Mouse (Mus musculus): ENCODE measurements at regions not wholly inside any gene's neighbourhood (a gene's known extent, or its start where the extent isn't known, plus 50 kb on each side); places are given as distances from the start of the nearest gene placed in this dataset.

DNA sequence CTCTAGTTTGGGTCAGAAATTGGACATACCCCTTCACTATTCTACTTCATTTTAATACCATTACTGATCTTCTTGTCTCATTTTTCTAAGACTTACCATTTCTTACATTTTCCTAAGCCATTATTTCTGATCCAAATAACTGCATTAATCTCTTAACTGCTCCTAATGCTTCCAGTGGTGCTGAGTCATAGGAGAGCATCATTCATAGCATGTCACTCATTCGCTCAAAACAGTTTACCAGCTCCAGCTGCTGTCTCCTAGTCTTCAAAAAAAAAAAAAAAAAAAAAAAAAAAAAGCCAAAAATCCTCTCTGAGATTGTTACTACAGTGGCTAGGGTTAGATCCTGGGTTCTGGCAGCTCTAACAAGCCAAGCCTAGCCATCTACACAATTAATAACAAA, 162.0 kb upstream of the Atp1b1 start:
- no peak for DNase-seq (ENCODE audit: low read depth, low spot score)
- Histone ChIP-seq H3K36me3 (ENCODE audit: control insufficient read depth in 1 of 2, insufficient read depth in 2 of 2, low read length in 2 of 2) (no peaks in the 10 kb centered on the region), H3K79me2 (ENCODE audit: control insufficient read depth, insufficient read depth, low read length, poor library complexity) (no peaks in the 10 kb centered on the region), H3K27ac (ENCODE audit: control insufficient read depth, low read depth, low read length) (no peak overlapping the region), H3K9ac (ENCODE audit: control insufficient read depth, low read depth, low read length, poor library complexity, severe bottlenecking) (no peak overlapping the region), H3K9me3 (replicated peaks; ENCODE audit: insufficient read depth, low read length) (no peaks in the 10 kb centered on the region), H3K27me3 (ENCODE audit: control insufficient read depth in 1 of 2, insufficient read depth in 2 of 2, low read length in 2 of 2) (no peaks in the 10 kb centered on the region), H3K4me1 (ENCODE audit: control insufficient read depth in 1 of 2, insufficient read depth in 2 of 2, low read length in 2 of 2) (no peaks in the 10 kb centered on the region), H3K4me3 (ENCODE audit: control insufficient read depth in 1 of 2, insufficient read depth in 1 of 2, low read depth in 2 of 2, low read length in 2 of 2) (no peak overlapping the region)
- TF ChIP-seq NRF1 (IDR thresholded peaks at IDR 0.05; ENCODE audit: insufficient read depth, low read depth, low read length, poor library complexity, severe bottlenecking): no peak
- no peak for TF ChIP-seq TAL1 (IDR thresholded peaks at IDR 0.05; ENCODE audit: low read length)
- no peak for TF ChIP-seq RCOR1 (IDR thresholded peaks at IDR 0.05; ENCODE audit: low read depth, low read length)
- no peak for TF ChIP-seq MEF2A (IDR thresholded peaks at IDR 0.05; ENCODE audit: extremely low read depth, insufficient replicate concordance, low read depth, low read length, poor library complexity, severe bottlenecking)
- no peak for TF ChIP-seq RAD21 (IDR thresholded peaks at IDR 0.05; ENCODE audit: low read depth, low read length)
- TF ChIP-seq ZC3H11A (IDR thresholded peaks at IDR 0.05; ENCODE audit: low read depth, low read length): no peak

DNA sequence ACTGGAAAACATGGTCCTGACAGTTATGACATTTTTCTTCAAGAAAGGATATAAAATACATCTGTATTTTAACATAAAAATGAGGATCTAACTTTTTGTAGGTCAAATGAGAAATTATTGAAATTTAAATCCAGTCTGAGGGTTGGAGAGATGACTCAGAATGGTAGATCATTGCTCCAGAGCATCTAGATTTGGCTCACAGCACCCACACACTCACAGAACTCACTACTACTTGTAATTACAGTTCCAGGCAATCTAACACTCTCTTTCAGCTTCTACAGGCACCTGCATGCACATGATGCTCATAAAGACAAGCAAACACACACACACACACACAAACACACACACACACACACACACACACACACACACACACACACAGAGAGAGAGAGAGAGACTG, 159.7 kb upstream of the Atp1b1 start:
- Histone ChIP-seq H3K36me3 (ENCODE audit: control insufficient read depth in 1 of 2, insufficient read depth in 2 of 2, low read length in 2 of 2) (no peaks in the 10 kb centered on the region), H3K9ac (ENCODE audit: control insufficient read depth, low read depth, low read length, poor library complexity, severe bottlenecking) (no peak overlapping the region), H3K79me2 (ENCODE audit: control insufficient read depth, insufficient read depth, low read length, poor library complexity) (no peaks in the 10 kb centered on the region), H3K4me1 (ENCODE audit: control insufficient read depth in 1 of 2, insufficient read depth in 2 of 2, low read length in 2 of 2) (no peaks in the 10 kb centered on the region), H3K9me3 (replicated peaks; ENCODE audit: insufficient read depth, low read length) (no peaks in the 10 kb centered on the region), H3K27me3 (ENCODE audit: control insufficient read depth in 1 of 2, insufficient read depth in 2 of 2, low read length in 2 of 2) (no peaks in the 10 kb centered on the region), H3K27ac (ENCODE audit: control insufficient read depth, low read depth, low read length) (no peak overlapping the region), H3K4me3 (ENCODE audit: control insufficient read depth in 1 of 2, insufficient read depth in 1 of 2, low read depth in 2 of 2, low read length in 2 of 2) (no peak overlapping the region)
- no peak for TF ChIP-seq ZMIZ1 (IDR thresholded peaks at IDR 0.05; ENCODE audit: low read depth, low read length)
- TF ChIP-seq UBTF (IDR thresholded peaks at IDR 0.05; ENCODE audit: borderline replicate concordance, insufficient read depth, low read depth, low read length): no peak
- TF ChIP-seq ZKSCAN1 (IDR thresholded peaks at IDR 0.05; ENCODE audit: low read depth, low read length): no peak
- TF ChIP-seq KAT2A (conservative IDR thresholded peaks at IDR 0.05; ENCODE audit: low read depth, low read length): no peak
- TF ChIP-seq NELFE (IDR thresholded peaks at IDR 0.05; ENCODE audit: low read depth, low read length): no peak
- TF ChIP-seq ETS1 (IDR thresholded peaks at IDR 0.05; ENCODE audit: low read depth, low read length): no peak
- TF ChIP-seq USF2 (IDR thresholded peaks at IDR 0.05; ENCODE audit: borderline replicate concordance in 1 of 2, insufficient read depth in 1 of 2, low read depth in 1 of 2, low read length in 2 of 2): no peak
- TF ChIP-seq MXI1 (IDR thresholded peaks at IDR 0.05; ENCODE audit: low read depth, low read length): no peak
- TF ChIP-seq SMC3 (IDR thresholded peaks at IDR 0.05; ENCODE audit: low read depth, low read length): no peak
- no peak for TF ChIP-seq CTCF (IDR thresholded peaks at IDR 0.05 in 2 of 3, conservative IDR thresholded peaks at IDR 0.05 in 1 of 3; ENCODE audit: control insufficient read depth in 1 of 3, insufficient read depth in 1 of 3, low read depth in 2 of 3, low read length in 3 of 3, poor library complexity in 1 of 3, severe bottlenecking in 1 of 3)
- TF ChIP-seq CHD1 (IDR thresholded peaks at IDR 0.05; ENCODE audit: low read depth, low read length): no peak
- TF ChIP-seq E2F4 (IDR thresholded peaks at IDR 0.05; ENCODE audit: borderline replicate concordance, low read depth, low read length): no peak
- no peak for TF ChIP-seq MEF2A (IDR thresholded peaks at IDR 0.05; ENCODE audit: extremely low read depth, insufficient replicate concordance, low read depth, low read length, poor library complexity, severe bottlenecking)
- no peak for TF ChIP-seq NRF1 (IDR thresholded peaks at IDR 0.05; ENCODE audit: insufficient read depth, low read depth, low read length, poor library complexity, severe bottlenecking)
- no peak for TF ChIP-seq GATA1 (IDR thresholded peaks at IDR 0.05; ENCODE audit: low read depth, low read length)
- no peak for TF ChIP-seq USF1 (IDR thresholded peaks at IDR 0.05; ENCODE audit: low read depth, low read length)
- TF ChIP-seq EP300 (IDR thresholded peaks at IDR 0.05; ENCODE audit: low read depth in 1 of 2, low read length in 2 of 2): no peak
- TF ChIP-seq MYC (IDR thresholded peaks at IDR 0.05; ENCODE audit: low read depth, low read length): no peak
- DNase-seq (ENCODE audit: low read depth, low spot score): no peak

Measured in MEL (cell line).